Mouse (Mus musculus) CH12.LX (cell line): Measurements from ENCODE around the gene Wnt9b.

ENCODE experiments used
- BHLHE40 ChIP-seq: IDR thresholded peaks from 2 replicates; pipeline ENCODE4 v1.6.1; 2011; ENCODE audit warnings: mild to moderate bottlenecking, low read depth, low read length, improper control_type of control experiment
- CTCF ChIP-seq, 2 experiments: IDR thresholded peaks in 1 of 2; conservative IDR thresholded peaks in 1 of 2; 2 replicates each; pipeline ENCODE4 v1.5.1; 2011 to 2012; ENCODE audit warnings: low read depth in 2 of 2, low read length in 2 of 2, improper control_type of control experiment in 1 of 2, inconsistent platforms in 1 of 2, mild to moderate bottlenecking in 1 of 2, moderate library complexity in 1 of 2
- EP300 ChIP-seq: IDR thresholded peaks from 2 replicates; pipeline ENCODE4 v1.6.1; 2011; ENCODE audit warnings: low read length, improper control_type of control experiment
- ETS1 ChIP-seq: conservative IDR thresholded peaks from 2 replicates; pipeline ENCODE4 v1.6.1; 2012; ENCODE audit warnings: low read depth, mild to moderate bottlenecking, inconsistent platforms, low read length, improper control_type of control experiment, moderate library complexity
- GABPA ChIP-seq: IDR thresholded peaks from 2 replicates; pipeline ENCODE4 v1.6.1; 2012; ENCODE audit warnings: low read depth, low read length, improper control_type of control experiment, inconsistent platforms; ENCODE audit not compliant: insufficient replicate concordance
- MAZ ChIP-seq: IDR thresholded peaks from 2 replicates; pipeline ENCODE4 v1.6.1; 2012; ENCODE audit warnings: low read depth, mild to moderate bottlenecking, inconsistent platforms, low read length, improper control_type of control experiment, moderate library complexity
- MXI1 ChIP-seq: IDR thresholded peaks from 2 replicates; pipeline ENCODE4 v1.6.1; 2011; ENCODE audit warnings: mild to moderate bottlenecking, low read depth, low read length, improper control_type of control experiment
- POLR2A ChIP-seq: IDR thresholded peaks from 2 replicates; pipeline ENCODE4 v1.6.1; 2011; ENCODE audit warnings: low read depth, mild to moderate bottlenecking, improper control_type of control experiment, low read length
- POLR2AphosphoS2 ChIP-seq: IDR thresholded peaks from 2 replicates; pipeline ENCODE4 v1.6.1; 2011; ENCODE audit warnings: low read depth, low read length, improper control_type of control experiment
- RAD21 ChIP-seq: IDR thresholded peaks from 2 replicates; pipeline ENCODE4 v1.6.1; 2011; ENCODE audit warnings: low read depth, mild to moderate bottlenecking, low read length, improper control_type of control experiment, moderate library complexity
- USF2 ChIP-seq: conservative IDR thresholded peaks from 2 replicates; pipeline ENCODE4 v1.6.1; 2011; ENCODE audit warnings: low read depth, low read length, improper control_type of control experiment
- ZC3H11A ChIP-seq: IDR thresholded peaks from 2 replicates; pipeline ENCODE4 v1.6.1; 2012; ENCODE audit warnings: low read depth, mild to moderate bottlenecking, inconsistent platforms, low read length, improper control_type of control experiment

DNA sequence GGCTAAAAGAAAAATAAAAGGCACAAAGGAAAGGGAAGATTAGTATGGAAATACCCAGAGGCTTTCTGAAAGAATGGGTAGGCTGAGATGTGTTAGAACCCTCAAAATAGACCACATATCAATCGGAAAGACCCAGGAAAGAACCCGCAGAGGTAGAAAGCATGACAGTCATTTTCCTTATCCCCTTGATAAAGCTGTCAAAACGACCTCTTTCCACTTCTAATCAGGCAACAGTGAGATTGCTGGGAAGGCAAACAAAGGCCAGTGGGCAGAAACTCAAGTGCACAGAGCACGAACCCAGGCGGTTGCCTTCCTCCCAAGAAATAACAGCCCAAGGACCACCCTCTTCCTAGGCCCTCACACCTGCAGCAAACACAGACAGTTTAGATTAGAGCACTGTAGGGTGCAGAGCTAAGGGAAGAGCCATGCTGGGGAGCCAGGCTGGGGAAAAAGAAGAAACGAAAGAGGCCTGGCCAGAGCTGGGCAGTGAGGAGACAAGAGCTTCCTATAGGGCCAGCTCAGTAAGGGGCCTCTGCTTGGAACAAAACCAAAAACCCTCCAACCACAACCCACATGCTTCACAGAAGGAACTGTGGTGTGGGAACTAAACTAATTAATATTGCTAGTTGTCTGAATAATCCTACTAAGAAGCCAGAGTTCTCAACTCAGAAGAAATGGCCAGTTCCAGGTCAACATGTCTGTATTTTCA lies 61.2 kb downstream of the Wnt9b start:
- no peak for TF ChIP-seq EP300
- TF ChIP-seq GABPA = no peak
- TF ChIP-seq RAD21 = no peak
- no peak for TF ChIP-seq POLR2A
- no peak for TF ChIP-seq CTCF (conservative IDR thresholded peaks at IDR 0.05 in 1 of 2, IDR thresholded peaks at IDR 0.05 in 1 of 2; ENCODE audit: low read depth in 2 of 2, low read length in 2 of 2)
- no peak for TF ChIP-seq ZC3H11A
- no peak for TF ChIP-seq MAZ
- no peak for TF ChIP-seq ETS1
- TF ChIP-seq POLR2AphosphoS2 = no peak
- TF ChIP-seq BHLHE40 = no peak
- no peak for TF ChIP-seq USF2
- TF ChIP-seq MXI1 = no peak
